Mouse (Mus musculus): ENCODE data around the gene Git2.
A peak's percentile ranks its signal among the peaks of the same experiment; 100 is the strongest.

- TF ChIP-seq POLR2A (IDR thresholded peaks at IDR 0.05; ENCODE audit: low read depth, low read length) (peak; percentile 4; the same call in 1 of the 2 replicates), CTCF (IDR thresholded peaks at IDR 0.05; ENCODE audit: extremely low read depth, insufficient read depth, insufficient read length, insufficient replicate concordance) (no peak)
These were observed 47.7 kb upstream of the Git2 start, which contains the start of gene 1500011B03Rik for GRCm38 (mm10) chr5:114822796-114823688.
